Mouse (Mus musculus): ENCODE results near the gene Ier3. TPM values are rescaled to one million over a fixed set of nuclear protein-coding genes. Genes with fewer than 3 reads are reported as not detected.

The Ier3 gene
- polyA plus RNA-seq (2015; fragmentation: Nextera tagmentation; extraction: Ambion mirVana): 7.3 and 8.1 TPM in 2 replicates

DNA sequence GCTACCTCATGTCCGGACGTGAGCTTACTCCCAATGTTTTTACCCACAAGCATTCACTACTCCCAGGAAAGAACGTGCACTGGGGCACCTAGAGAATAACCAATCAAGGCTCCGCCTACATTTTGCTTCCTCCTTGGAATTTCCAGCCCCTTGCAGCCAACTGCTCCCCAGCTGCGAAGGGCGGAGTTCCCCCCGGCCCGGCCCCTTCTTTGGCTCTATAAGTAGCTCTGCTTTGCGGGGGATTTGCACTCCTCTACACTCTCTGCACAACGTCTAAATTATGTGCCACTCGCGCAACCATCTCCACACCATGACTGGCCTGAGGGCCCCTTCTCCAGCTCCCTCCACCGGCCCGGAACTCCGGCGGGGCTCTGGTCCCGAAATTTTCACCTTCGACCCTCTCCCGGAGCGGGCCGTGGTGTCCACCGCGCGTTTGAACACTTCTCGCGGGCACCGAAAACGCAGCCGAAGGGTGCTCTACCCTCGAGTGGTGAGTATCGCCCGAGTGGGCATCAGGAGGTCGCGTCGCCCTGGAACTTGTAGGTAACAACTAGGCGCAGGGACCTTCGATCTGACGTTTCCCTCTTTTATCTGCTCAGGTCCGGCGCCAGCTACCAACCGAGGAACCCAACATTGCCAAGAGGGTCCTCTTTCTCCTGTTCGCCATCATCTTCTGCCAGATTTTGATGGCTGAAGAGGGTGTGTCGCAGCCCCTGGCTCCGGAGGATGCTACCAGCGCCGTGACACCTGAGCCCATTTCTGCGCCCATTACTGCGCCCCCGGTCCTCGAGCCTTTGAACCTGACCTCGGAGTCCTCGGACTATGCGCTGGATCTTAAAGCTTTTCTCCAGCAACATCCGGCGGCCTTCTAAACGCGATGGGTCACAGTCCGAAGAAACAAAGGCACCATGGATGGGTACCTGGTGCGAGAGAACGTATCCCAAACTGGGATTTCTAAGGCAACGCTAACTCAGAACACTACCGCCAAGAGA is at the start of gene Ier3:
TSS of gene Ier3 (plus strand) at position 246 of the 992 bp plus-strand sequence.
- Histone ChIP-seq H3K9me3 (no peaks in the 10 kb centered on the region), H3K27me3 (no peaks in the 10 kb centered on the region; the same call in 1 of the 2 replicates), H3K4me2 (replicated peaks) (peak within 1 kb of the TSS; percentile 86), H3K9ac (replicated peaks) (peak within 1 kb of the TSS; percentile 80), H3K36me3 (peaks cover 12% of the 10 kb centered on the region; the same call in 1 of the 2 replicates), H3K4me1 (peaks cover 33% of the 10 kb centered on the region), H3K4me3 (peak within 1 kb of the TSS; percentile 86), H3K27ac (replicated peaks) (peak within 1 kb of the TSS; percentile 90)
- ATAC-seq (replicated peaks): peak; percentile 42
- under 1% methylated on average over 62 of the region's 62 CpGs for WGBS

DNA sequence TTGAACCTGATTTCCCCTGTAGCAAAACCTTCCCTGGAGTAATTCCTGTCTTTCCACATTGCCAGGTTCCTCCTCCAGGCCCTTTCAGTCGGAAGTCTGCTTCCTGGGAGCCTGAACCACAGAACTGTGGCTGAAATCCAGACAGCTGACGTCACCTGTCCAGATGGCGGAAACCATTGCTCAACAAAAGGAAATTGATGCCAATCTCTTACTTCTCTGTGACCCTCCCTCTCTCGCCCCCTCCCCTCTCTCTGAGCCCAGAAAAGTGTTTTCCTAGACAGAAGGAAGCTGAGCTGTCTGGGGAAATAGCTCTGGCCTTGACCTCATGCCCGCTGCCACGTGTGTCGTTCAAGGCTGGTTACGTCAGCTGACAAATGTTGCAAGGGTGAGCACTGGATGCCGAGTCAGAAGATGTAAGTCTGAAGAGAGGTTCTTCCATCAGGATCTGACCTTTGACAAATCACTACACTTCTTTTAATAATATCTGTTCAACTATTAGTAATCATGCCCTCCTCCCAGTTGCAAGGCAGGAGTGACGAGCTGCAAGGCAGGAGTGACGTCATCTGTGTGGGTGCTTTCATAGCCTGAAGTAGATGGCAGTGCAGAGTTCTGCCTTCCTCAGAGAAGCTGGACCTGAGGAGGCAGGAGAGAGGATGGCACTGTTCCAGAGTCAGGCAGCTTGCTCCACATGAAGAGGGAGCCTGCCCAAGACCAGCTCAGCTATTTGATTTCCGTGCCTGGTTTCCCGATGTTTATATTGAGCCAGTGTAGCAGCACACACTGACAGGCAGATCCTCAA is 44.5 kb upstream of the Ier3 start:
- H3K4me3 ChIP-seq: no peak overlapping the region

DNA sequence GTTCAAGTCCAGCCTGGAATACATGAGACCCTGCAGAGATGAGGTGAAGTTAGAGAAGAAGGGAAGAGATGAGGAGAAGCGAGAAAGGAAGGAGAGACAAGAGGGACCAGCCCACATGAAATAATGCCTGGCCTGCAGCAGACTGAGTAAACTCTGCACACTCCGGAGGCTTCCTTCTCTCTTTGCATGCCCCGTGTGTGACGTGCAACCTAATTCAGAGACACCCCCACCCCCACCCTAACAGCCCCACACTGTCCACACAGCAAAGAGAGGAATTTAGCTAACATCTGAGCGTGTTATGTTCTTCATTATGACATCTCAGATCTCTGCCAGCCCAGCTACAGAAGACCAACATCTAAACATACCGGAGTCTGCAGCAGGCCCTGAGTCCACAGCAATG is 42.5 kb upstream of the Ier3 start:
- no peak overlapping the region for H3K4me3 ChIP-seq
- WGBS: 79% methylated on average over 6 of the region's 6 CpGs

More for the DNA sequence above, 44.5 kb upstream of the Ier3 start:
- Histone ChIP-seq H3K4me2 (replicated peaks) (no peak overlapping the region), H3K27ac (replicated peaks) (peak overlapping the region; percentile 65), H3K9me3 (no peaks in the 10 kb centered on the region), H3K4me1 (peaks cover 12% of the 10 kb centered on the region; the same call in 1 of the 2 replicates), H3K36me3 (no peaks in the 10 kb centered on the region), H3K9ac (replicated peaks) (no peak overlapping the region), H3K27me3 (no peaks in the 10 kb centered on the region)
- ATAC-seq (replicated peaks): peak; percentile 68
- WGBS: 39% methylated on average over 13 of the region's 13 CpGs

DNA sequence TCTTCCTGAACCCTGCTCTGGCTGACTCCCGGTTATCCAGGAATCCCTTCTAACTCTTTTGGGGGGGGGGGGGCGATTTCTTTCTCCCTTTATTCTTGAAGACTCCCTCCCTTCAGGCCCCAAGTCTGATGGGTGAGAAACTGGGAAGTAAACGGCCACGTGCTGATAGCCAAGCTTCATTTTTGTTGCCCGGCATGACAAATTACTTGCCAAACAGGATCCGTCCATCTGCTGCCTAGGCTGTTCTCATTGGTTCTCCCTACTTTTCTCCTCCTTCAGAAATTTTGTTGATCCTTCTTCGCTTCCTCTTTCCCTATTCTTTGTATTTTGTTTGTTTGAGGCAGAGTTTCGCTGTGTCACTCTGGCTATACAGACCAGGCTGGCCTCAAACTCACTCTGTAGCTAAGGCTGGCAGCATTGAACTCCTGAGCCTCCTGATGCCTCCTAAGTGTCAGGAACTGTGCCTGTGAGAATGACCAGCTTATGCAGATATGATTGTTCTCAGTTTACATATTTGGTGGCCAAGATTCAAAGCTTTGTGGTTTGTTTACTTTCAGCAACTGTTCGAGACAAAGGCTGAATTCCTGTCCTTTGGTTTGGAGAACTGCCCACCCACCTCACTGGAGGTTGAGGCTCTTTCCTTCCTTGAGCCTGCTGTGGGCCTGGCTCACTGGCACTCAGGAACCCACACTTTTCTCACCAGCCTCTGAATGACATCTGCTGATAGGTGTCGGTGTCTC is 41.8 kb upstream of the Ier3 start:
- H3K36me3 ChIP-seq: no peaks in the 10 kb centered on the region
- no peaks in the 10 kb centered on the region for H3K27me3 ChIP-seq
- no peak overlapping the region for H3K9ac ChIP-seq (replicated peaks)
- no peak for ATAC-seq (replicated peaks)
- no peak overlapping the region for H3K4me3 ChIP-seq
- H3K27ac ChIP-seq (replicated peaks): no peak overlapping the region
- peaks cover 12% of the 10 kb centered on the region; the same call in 1 of the 2 replicates for H3K4me1 ChIP-seq
- no peak overlapping the region for H3K4me2 ChIP-seq (replicated peaks)
- no peaks in the 10 kb centered on the region for H3K9me3 ChIP-seq
- 69% methylated on average over 10 of the region's 10 CpGs for WGBS

More for the DNA sequence above, 42.5 kb upstream of the Ier3 start:
- H3K27ac ChIP-seq (replicated peaks): no peak overlapping the region
- H3K27me3 ChIP-seq: no peaks in the 10 kb centered on the region
- no peak overlapping the region for H3K9ac ChIP-seq (replicated peaks)
- H3K4me1 ChIP-seq: peaks cover 12% of the 10 kb centered on the region; the same call in 1 of the 2 replicates
- ATAC-seq (replicated peaks): no peak
- no peak overlapping the region for H3K4me2 ChIP-seq (replicated peaks)
- no peaks in the 10 kb centered on the region for H3K36me3 ChIP-seq
- H3K9me3 ChIP-seq: no peaks in the 10 kb centered on the region

DNA sequence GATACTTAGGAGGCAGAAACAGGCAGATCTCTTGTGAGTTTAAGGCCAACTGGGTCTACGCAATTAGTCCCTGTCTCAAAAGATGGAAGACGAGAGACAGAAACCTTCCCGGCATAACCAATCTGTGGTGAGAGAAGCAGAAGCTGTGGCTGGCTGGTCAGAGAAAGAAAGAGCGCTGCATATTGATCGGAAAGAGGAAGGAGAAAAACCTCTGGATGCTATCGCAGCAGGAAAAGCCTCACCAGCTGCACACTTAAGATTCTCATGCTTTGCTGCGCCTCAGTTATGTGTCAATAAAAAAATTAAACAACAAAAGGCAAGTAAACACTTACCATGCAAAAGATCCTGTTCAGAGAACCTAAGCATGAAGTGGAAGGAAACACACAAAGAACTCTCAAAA is 41.1 kb upstream of the Ier3 start:
- Histone ChIP-seq H3K4me2 (replicated peaks) (no peak overlapping the region), H3K9ac (replicated peaks) (no peak overlapping the region), H3K27ac (replicated peaks) (no peak overlapping the region), H3K36me3 (no peaks in the 10 kb centered on the region), H3K4me3 (no peak overlapping the region), H3K27me3 (no peaks in the 10 kb centered on the region), H3K9me3 (no peaks in the 10 kb centered on the region), H3K4me1 (peaks cover 12% of the 10 kb centered on the region; the same call in 1 of the 2 replicates)
- WGBS: 91% methylated on average over 7 of the region's 7 CpGs
- ATAC-seq (replicated peaks): no peak

DNA sequence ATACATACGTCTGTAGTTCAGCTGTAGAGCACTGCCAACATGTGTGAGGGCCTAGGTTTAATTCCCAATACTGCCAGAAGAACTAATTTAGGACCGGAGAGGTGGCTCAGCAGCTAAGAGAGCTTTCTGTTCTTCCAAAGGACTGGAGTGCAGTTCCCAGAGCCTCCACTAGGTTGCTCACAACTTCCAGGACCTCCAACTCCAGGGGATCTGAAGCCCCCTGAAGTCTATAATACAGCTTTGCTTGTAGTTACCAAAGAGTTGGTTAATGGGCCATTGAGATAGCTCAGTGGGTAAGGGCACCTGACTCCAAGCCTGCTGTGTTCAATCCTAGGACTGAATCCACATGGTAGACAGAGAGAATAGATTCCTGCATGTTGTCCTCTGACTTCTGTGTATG is 39.1 kb upstream of the Ier3 start:
- no peak overlapping the region for H3K27ac ChIP-seq (replicated peaks)
- H3K9ac ChIP-seq (replicated peaks): no peak overlapping the region
- peaks cover 3% of the 10 kb centered on the region; the same call in 1 of the 2 replicates for H3K4me1 ChIP-seq
- 70% methylated on average over 2 of the region's 2 CpGs for WGBS
- H3K4me3 ChIP-seq: no peak overlapping the region
- H3K27me3 ChIP-seq: no peaks in the 10 kb centered on the region
- no peak overlapping the region for H3K4me2 ChIP-seq (replicated peaks)
- no peaks in the 10 kb centered on the region for H3K9me3 ChIP-seq
- H3K36me3 ChIP-seq: no peaks in the 10 kb centered on the region
- ATAC-seq (replicated peaks): no peak

DNA sequence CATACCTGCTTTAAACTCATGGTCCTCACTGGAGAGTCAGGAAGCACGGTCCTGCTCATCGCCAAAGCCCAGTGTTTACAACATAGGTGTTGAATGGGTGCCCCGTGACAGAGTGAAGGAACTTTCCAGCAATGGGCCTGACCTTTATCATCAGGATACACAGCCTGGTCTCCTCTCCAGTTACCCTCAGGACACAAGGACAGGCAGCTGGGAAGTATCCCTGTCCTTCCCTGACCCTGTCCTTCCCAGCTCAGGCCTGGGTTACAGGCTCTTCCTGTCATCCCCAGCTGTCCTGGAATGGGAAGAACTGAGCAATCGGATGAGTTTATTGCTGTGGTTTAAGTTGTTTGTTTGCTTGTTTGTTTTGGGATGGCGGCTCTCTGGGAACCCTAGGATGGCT is 38.6 kb upstream of the Ier3 start:
- 91% methylated on average over 5 of the region's 5 CpGs for WGBS
- Histone ChIP-seq H3K36me3 (no peaks in the 10 kb centered on the region), H3K27me3 (no peaks in the 10 kb centered on the region), H3K4me3 (no peak overlapping the region), H3K4me1 (no peaks in the 10 kb centered on the region), H3K9me3 (no peaks in the 10 kb centered on the region), H3K27ac (replicated peaks) (no peak overlapping the region), H3K9ac (replicated peaks) (no peak overlapping the region), H3K4me2 (replicated peaks) (no peak overlapping the region)
- no peak for ATAC-seq (replicated peaks)

DNA sequence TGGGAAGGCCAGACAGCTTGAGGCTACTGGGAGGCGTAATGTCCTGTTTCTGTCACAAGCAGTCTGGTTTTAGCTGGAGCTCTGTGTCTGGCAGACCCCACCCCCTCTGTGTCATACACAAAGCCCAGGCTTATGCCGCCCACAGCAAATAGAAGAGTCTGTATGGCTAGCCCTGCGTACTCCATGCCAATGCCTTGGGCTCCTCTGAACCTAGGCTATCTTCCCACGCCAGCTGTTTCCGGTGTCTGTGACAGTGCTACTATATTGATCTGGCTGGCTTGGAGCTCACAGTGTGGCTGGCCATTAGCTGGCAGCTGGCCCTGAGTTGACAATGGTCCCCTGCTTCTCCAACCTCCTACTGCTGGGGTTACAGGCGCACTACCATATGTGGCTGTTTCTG is 37.5 kb upstream of the Ier3 start:
- no peak overlapping the region for H3K9ac ChIP-seq (replicated peaks)
- no peak for ATAC-seq (replicated peaks)
- no peaks in the 10 kb centered on the region for H3K9me3 ChIP-seq
- H3K4me2 ChIP-seq (replicated peaks): no peak overlapping the region
- H3K27me3 ChIP-seq: no peaks in the 10 kb centered on the region
- H3K4me1 ChIP-seq: no peaks in the 10 kb centered on the region
- no peaks in the 10 kb centered on the region for H3K36me3 ChIP-seq
- WGBS: 79% methylated on average over 6 of the region's 6 CpGs
- H3K4me3 ChIP-seq: no peak overlapping the region
- H3K27ac ChIP-seq (replicated peaks): no peak overlapping the region

DNA sequence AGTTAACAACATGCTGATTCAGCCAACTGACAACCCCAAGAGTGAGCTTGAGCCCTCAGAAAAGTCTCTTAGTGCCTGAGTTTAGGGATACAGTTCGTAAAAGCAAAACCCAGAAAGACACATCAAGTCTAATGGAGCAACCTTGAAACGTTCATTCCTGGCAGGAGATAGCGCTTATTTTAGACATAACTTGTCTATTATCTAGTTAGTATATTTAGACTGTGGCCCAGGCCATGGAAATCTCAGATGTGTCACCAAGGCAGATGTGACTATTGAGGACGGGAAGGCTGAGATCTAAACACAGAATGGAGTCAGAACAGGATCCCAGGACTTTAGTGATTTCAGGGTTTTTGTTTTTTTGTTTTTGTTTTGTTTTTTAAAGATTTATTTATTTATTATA is 36.3 kb upstream of the Ier3 start:
- 92% methylated on average over 4 of the region's 4 CpGs for WGBS
- Histone ChIP-seq H3K4me1 (no peaks in the 10 kb centered on the region), H3K27me3 (no peaks in the 10 kb centered on the region), H3K4me3 (no peak overlapping the region), H3K9me3 (no peaks in the 10 kb centered on the region), H3K9ac (replicated peaks) (no peak overlapping the region), H3K4me2 (replicated peaks) (no peak overlapping the region), H3K27ac (replicated peaks) (no peak overlapping the region), H3K36me3 (no peaks in the 10 kb centered on the region)
- no peak for ATAC-seq (replicated peaks)

DNA sequence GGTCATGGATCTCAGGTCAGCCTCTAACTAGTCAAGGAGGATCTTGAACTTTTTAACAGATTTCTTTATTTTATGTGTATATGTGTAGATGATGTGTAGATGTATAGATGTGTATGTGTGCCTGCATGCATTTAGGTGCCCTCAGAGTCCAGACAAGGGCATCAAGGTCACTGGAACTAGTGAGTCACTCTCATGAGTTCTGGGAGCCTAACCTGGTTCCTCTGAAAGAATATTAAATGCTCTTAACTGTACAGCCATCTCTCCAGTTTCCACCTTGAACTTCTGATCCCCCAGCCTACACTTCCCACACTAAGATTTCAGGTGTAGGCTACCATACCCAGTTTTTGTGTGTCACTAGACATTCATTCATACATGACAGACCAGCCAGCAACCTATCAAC is 34.0 kb upstream of the Ier3 start:
- Histone ChIP-seq H3K4me1 (no peaks in the 10 kb centered on the region), H3K4me2 (replicated peaks) (no peak overlapping the region), H3K27ac (replicated peaks) (no peak overlapping the region), H3K9me3 (no peaks in the 10 kb centered on the region), H3K27me3 (no peaks in the 10 kb centered on the region), H3K36me3 (no peaks in the 10 kb centered on the region), H3K4me3 (no peak overlapping the region), H3K9ac (replicated peaks) (no peak overlapping the region)
- no peak for ATAC-seq (replicated peaks)

DNA sequence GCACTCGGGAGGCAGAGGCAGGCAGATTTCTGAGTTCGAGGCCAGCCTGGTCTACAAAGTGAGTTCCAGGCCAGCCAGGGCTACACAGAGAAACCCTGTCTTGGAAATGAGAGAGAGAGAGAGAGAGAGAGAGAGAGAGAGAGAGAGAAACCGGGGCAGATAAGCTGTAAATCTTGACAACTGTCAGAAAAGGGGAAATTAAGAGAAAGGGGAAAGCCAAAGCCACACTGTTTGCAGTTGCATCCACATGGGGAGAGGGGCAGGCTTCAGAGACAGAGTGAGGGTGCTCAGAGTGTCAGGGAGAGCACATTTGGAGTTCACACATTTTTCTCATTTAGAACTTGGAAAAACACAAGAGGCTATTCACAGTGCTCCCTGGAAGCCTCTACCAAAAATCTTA is 33.5 kb upstream of the Ier3 start:
- Histone ChIP-seq H3K9me3 (no peaks in the 10 kb centered on the region), H3K4me2 (replicated peaks) (no peak overlapping the region), H3K27me3 (no peaks in the 10 kb centered on the region), H3K4me3 (no peak overlapping the region), H3K36me3 (no peaks in the 10 kb centered on the region), H3K27ac (replicated peaks) (no peak overlapping the region), H3K9ac (replicated peaks) (no peak overlapping the region), H3K4me1 (no peaks in the 10 kb centered on the region)
- no peak for ATAC-seq (replicated peaks)
- WGBS: 88% methylated on average over 3 of the region's 3 CpGs

Measured in forebrain, embryonic 15.5 days (tissue).